Mouse (Mus musculus): ENCODE data around the gene Majin. TPM values are rescaled to one million over a fixed set of nuclear protein-coding genes. Genes with fewer than 3 reads are reported as not detected.

The Majin gene
- 0.65 TPM for polyA plus RNA-seq (2014; fragmentation: Illumina TruSeq; extraction: RNeasy Lipid Tissue Mini Kit (QIAGEN cat#74804); ENCODE audit: low read depth, low replicate concordance)

DNA sequence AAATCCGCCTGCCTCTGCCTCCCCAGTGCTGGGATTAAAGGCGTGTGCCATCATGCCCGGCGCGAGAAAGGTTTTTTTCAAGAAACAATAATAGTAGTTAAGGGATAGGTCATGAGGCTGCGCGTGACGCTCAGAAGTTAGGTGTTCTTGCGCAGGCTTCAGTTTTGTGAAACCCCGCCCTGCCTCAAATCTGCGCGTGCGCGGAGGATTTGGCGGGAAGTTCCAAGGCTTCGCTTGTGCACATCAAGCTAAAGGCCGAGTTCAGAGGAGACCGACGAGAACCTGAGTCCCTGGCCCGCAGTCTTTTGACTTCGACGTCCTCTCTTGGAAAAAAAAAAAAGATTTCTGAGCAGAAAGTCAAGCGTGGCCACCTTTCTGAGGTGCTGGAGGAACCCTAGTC lies at the start of gene Majin:
Majin (plus strand) TSS at position 258 of the 400 bp plus-strand sequence.

DNA sequence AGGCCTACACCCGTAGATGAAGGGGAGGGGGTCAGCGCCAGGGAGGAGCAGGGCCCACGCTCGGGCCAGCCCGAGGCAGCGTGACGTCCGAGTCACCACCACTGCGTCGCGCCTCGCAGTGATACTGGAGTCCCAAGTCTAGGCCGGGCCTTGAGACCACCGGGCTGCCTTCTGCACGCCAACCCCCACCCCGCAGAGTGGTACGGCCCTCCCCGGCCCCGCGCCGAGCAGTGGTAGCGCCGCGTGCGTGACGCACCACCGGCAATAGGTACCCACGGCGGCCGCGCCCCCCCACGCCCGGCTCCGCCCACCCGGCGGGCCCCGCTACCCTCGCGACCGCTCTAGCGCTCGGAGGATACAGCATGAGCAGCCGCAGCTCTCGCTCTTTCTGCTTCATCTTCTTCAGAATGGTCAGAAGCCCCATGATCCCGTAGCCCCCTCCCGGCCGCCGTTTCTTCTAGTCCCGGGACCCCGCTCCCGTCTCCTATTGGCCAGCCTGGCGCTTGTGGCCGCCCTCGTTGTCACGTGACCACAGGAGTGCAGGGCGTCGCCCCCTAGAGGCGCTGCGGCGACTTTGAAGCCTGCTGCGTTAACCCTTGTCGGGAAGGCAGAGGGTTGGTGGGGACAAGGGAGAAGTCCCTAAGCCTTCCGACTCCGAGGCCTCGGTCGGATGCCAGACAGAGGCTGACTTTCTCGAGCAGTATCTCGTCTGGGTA lies 43.4 kb upstream of the Majin start, which contains the start of gene Batf2:
Batf2 (plus strand) TSS at position 306 of the 716 bp plus-strand sequence.

DNA sequence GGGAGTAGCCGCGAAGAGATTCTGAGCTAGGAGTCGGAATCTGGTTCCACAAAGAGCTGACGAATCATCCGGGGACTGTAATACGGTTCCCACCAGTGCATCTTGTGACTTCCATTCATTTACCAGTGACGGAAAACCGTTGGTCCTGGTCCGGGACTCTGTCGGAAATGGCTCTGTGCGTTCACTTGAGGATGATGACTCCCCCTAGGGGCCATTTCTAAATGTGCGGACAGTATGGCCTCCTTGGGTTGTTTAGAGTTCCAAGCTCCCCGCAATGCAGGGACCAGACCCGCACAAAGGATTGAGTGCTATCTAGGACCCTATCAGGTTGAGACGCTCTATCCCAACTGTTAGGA lies 42.8 kb upstream of the Majin start, which contains the start of gene Arl2:
Arl2 (minus strand) TSS at position 155 of the 356 bp plus-strand sequence.

GRCm38 (mm10) chr19:6226135-6226534 lies 41.9 kb downstream of the Majin start, which contains the start of gene Gpha2:
Gpha2 (plus strand) TSS chr19:6226380.

GRCm38 (mm10) chr19:6235084-6236052 lies 51.2 kb downstream of the Majin start, which contains the start of gene Ppp2r5b:
Ppp2r5b (minus strand) TSS chr19:6235872.

GRCm38 (mm10) chr19:6241274-6242107 lies 57.3 kb downstream of the Majin start, which contains the start of gene Atg2a:
Atg2a (plus strand) TSS chr19:6241668.

Other genes starting within 250 kb of the Majin start
- 16.5 TPM for gene Pola2, start 220.2 kb upstream of the Majin start, polyA plus RNA-seq (2014; fragmentation: Illumina TruSeq; extraction: RNeasy Lipid Tissue Mini Kit (QIAGEN cat#74804); ENCODE audit: low read depth, low replicate concordance)
- not detected for gene Slc22a20, start 198.2 kb upstream of the Majin start, polyA plus RNA-seq (2014; fragmentation: Illumina TruSeq; extraction: RNeasy Lipid Tissue Mini Kit (QIAGEN cat#74804); ENCODE audit: low read depth, low replicate concordance)
- 67.4 TPM for gene Capn1, start 168.5 kb upstream of the Majin start, polyA plus RNA-seq (2014; fragmentation: Illumina TruSeq; extraction: RNeasy Lipid Tissue Mini Kit (QIAGEN cat#74804); ENCODE audit: low read depth, low replicate concordance)
- gene Syvn1, start 137.8 kb upstream of the Majin start, polyA plus RNA-seq (2014; fragmentation: Illumina TruSeq; extraction: RNeasy Lipid Tissue Mini Kit (QIAGEN cat#74804); ENCODE audit: low read depth, low replicate concordance): 75.1 TPM
- gene Mrpl49, start 126.6 kb upstream of the Majin start, polyA plus RNA-seq (2014; fragmentation: Illumina TruSeq; extraction: RNeasy Lipid Tissue Mini Kit (QIAGEN cat#74804); ENCODE audit: low read depth, low replicate concordance): 40.4 TPM
- gene Fau, start 126.5 kb upstream of the Majin start, polyA plus RNA-seq (2014; fragmentation: Illumina TruSeq; extraction: RNeasy Lipid Tissue Mini Kit (QIAGEN cat#74804); ENCODE audit: low read depth, low replicate concordance): 1,555 TPM
- 32.8 TPM for gene Znhit2, start 123.2 kb upstream of the Majin start, polyA plus RNA-seq (2014; fragmentation: Illumina TruSeq; extraction: RNeasy Lipid Tissue Mini Kit (QIAGEN cat#74804); ENCODE audit: low read depth, low replicate concordance)
- gene Tm7sf2, start 116.0 kb upstream of the Majin start, polyA plus RNA-seq (2014; fragmentation: Illumina TruSeq; extraction: RNeasy Lipid Tissue Mini Kit (QIAGEN cat#74804); ENCODE audit: low read depth, low replicate concordance): 73.5 TPM
- 36.4 TPM for gene Vps51, start 107.2 kb upstream of the Majin start, polyA plus RNA-seq (2014; fragmentation: Illumina TruSeq; extraction: RNeasy Lipid Tissue Mini Kit (QIAGEN cat#74804); ENCODE audit: low read depth, low replicate concordance)
- gene Tmem262, start 104.4 kb upstream of the Majin start, polyA plus RNA-seq (2014; fragmentation: Illumina TruSeq; extraction: RNeasy Lipid Tissue Mini Kit (QIAGEN cat#74804); ENCODE audit: low read depth, low replicate concordance): 0.74 TPM
- not detected for gene Gm28374, start 102.1 kb upstream of the Majin start, polyA plus RNA-seq (2014; fragmentation: Illumina TruSeq; extraction: RNeasy Lipid Tissue Mini Kit (QIAGEN cat#74804); ENCODE audit: low read depth, low replicate concordance)
- 51.5 TPM for gene Zfpl1, start 99.4 kb upstream of the Majin start, polyA plus RNA-seq (2014; fragmentation: Illumina TruSeq; extraction: RNeasy Lipid Tissue Mini Kit (QIAGEN cat#74804); ENCODE audit: low read depth, low replicate concordance)
- gene Cdca5, start 99.4 kb upstream of the Majin start, polyA plus RNA-seq (2014; fragmentation: Illumina TruSeq; extraction: RNeasy Lipid Tissue Mini Kit (QIAGEN cat#74804); ENCODE audit: low read depth, low replicate concordance): 0.98 TPM
- 2.4 TPM for gene AC131692.1, start 90.0 kb upstream of the Majin start, polyA plus RNA-seq (2014; fragmentation: Illumina TruSeq; extraction: RNeasy Lipid Tissue Mini Kit (QIAGEN cat#74804); ENCODE audit: low read depth, low replicate concordance)
- not detected for gene Naaladl1, start 78.6 kb upstream of the Majin start, polyA plus RNA-seq (2014; fragmentation: Illumina TruSeq; extraction: RNeasy Lipid Tissue Mini Kit (QIAGEN cat#74804); ENCODE audit: low read depth, low replicate concordance)
- gene Sac3d1, start 65.7 kb upstream of the Majin start, polyA plus RNA-seq (2014; fragmentation: Illumina TruSeq; extraction: RNeasy Lipid Tissue Mini Kit (QIAGEN cat#74804); ENCODE audit: low read depth, low replicate concordance): 10.6 TPM
- 20.6 TPM for gene Snx15, start 56.1 kb upstream of the Majin start, polyA plus RNA-seq (2014; fragmentation: Illumina TruSeq; extraction: RNeasy Lipid Tissue Mini Kit (QIAGEN cat#74804); ENCODE audit: low read depth, low replicate concordance)
- 1.4 TPM for gene Batf2, start 43.4 kb upstream of the Majin start, polyA plus RNA-seq (2014; fragmentation: Illumina TruSeq; extraction: RNeasy Lipid Tissue Mini Kit (QIAGEN cat#74804); ENCODE audit: low read depth, low replicate concordance)
- gene Arl2, start 42.8 kb upstream of the Majin start, polyA plus RNA-seq (2014; fragmentation: Illumina TruSeq; extraction: RNeasy Lipid Tissue Mini Kit (QIAGEN cat#74804); ENCODE audit: low read depth, low replicate concordance): 52.1 TPM
- gene Gpha2, start 42.0 kb downstream of the Majin start, polyA plus RNA-seq (2014; fragmentation: Illumina TruSeq; extraction: RNeasy Lipid Tissue Mini Kit (QIAGEN cat#74804); ENCODE audit: low read depth, low replicate concordance): 0.84 TPM
- gene Ppp2r5b, start 51.5 kb downstream of the Majin start, polyA plus RNA-seq (2014; fragmentation: Illumina TruSeq; extraction: RNeasy Lipid Tissue Mini Kit (QIAGEN cat#74804); ENCODE audit: low read depth, low replicate concordance): 33.8 TPM
- 14.8 TPM for gene Atg2a, start 57.3 kb downstream of the Majin start, polyA plus RNA-seq (2014; fragmentation: Illumina TruSeq; extraction: RNeasy Lipid Tissue Mini Kit (QIAGEN cat#74804); ENCODE audit: low read depth, low replicate concordance)
- gene Ehd1, start 92.3 kb downstream of the Majin start, polyA plus RNA-seq (2014; fragmentation: Illumina TruSeq; extraction: RNeasy Lipid Tissue Mini Kit (QIAGEN cat#74804); ENCODE audit: low read depth, low replicate concordance): 53.9 TPM
- gene Cdc42bpg, start 122.1 kb downstream of the Majin start, polyA plus RNA-seq (2014; fragmentation: Illumina TruSeq; extraction: RNeasy Lipid Tissue Mini Kit (QIAGEN cat#74804); ENCODE audit: low read depth, low replicate concordance): 15.2 TPM
- gene Men1, start 150.6 kb downstream of the Majin start, polyA plus RNA-seq (2014; fragmentation: Illumina TruSeq; extraction: RNeasy Lipid Tissue Mini Kit (QIAGEN cat#74804); ENCODE audit: low read depth, low replicate concordance): 23.6 TPM
- gene Map4k2, start 156.7 kb downstream of the Majin start, polyA plus RNA-seq (2014; fragmentation: Illumina TruSeq; extraction: RNeasy Lipid Tissue Mini Kit (QIAGEN cat#74804); ENCODE audit: low read depth, low replicate concordance): 36.8 TPM
- 195 TPM for gene Sf1, start 179.3 kb downstream of the Majin start, polyA plus RNA-seq (2014; fragmentation: Illumina TruSeq; extraction: RNeasy Lipid Tissue Mini Kit (QIAGEN cat#74804); ENCODE audit: low read depth, low replicate concordance)
- gene Pygm, start 200.0 kb downstream of the Majin start, polyA plus RNA-seq (2014; fragmentation: Illumina TruSeq; extraction: RNeasy Lipid Tissue Mini Kit (QIAGEN cat#74804); ENCODE audit: low read depth, low replicate concordance): 10.1 TPM
- gene Rasgrp2, start 215.0 kb downstream of the Majin start, polyA plus RNA-seq (2014; fragmentation: Illumina TruSeq; extraction: RNeasy Lipid Tissue Mini Kit (QIAGEN cat#74804); ENCODE audit: low read depth, low replicate concordance): 44.5 TPM
- 1.1 TPM for gene Nrxn2, start 234.3 kb downstream of the Majin start, polyA plus RNA-seq (2014; fragmentation: Illumina TruSeq; extraction: RNeasy Lipid Tissue Mini Kit (QIAGEN cat#74804); ENCODE audit: low read depth, low replicate concordance)

Measured in adipose tissue, adult 10 weeks (tissue).